Mouse (Mus musculus): ENCODE results near the gene Morc1. TPM values are rescaled to one million over a fixed set of nuclear protein-coding genes. Genes with fewer than 3 reads are reported as not detected.
A peak's percentile ranks its signal among the peaks of the same experiment; 100 is the strongest.

Gene Morc1
- total and polyA plus RNA-seq, 2 experiments from 2014 or later, result 0.12 TPM; not detected in 1

- H3K4me1 ChIP-seq (ENCODE audit: control insufficient read depth, insufficient read depth), result no peaks in the 10 kb centered on the region
- DNase-seq (ENCODE audit: low spot score) (no peak), ATAC-seq (ENCODE audit: insufficient read depth, low read depth) (no peak)
- H3K4me3 ChIP-seq (ENCODE audit: low read depth, low read length), result no peak overlapping the region
- H3K9ac ChIP-seq (replicated peaks; ENCODE audit: low read depth, low read length), result no peak overlapping the region
- H3K27me3 ChIP-seq (ENCODE audit: control insufficient read depth, insufficient read depth, low read length), result no peaks in the 10 kb centered on the region
- no peaks in the 10 kb centered on the region for H3K36me3 ChIP-seq (replicated peaks; ENCODE audit: control insufficient read depth, insufficient read depth, low read length)
- H3K9me3 ChIP-seq (replicated peaks; ENCODE audit: control insufficient read depth, low read length), result no peaks in the 10 kb centered on the region
- TF ChIP-seq CTCF (IDR thresholded peaks at IDR 0.05; ENCODE audit: low read depth), result no peak
- no peak for TF ChIP-seq EP300 (IDR thresholded peaks at IDR 0.05; ENCODE audit: low read depth)
- no peak overlapping the region; the same call in 1 of the 2 replicates for H3K27ac ChIP-seq (ENCODE audit: low read depth)
- no peak overlapping the region for H3K4me2 ChIP-seq (ENCODE audit: low read depth, low read length)
- 82% methylated on average over 5 of the region's 5 CpGs for WGBS
These were observed 163.4 kb downstream of the Morc1 start for GRCm38 (mm10) chr16:48594457-48594856.

- 69% methylated on average over 1 of the region's 1 CpGs for WGBS
- Histone ChIP-seq H3K27ac (ENCODE audit: low read depth) (peak overlapping the region; percentile 51; the same call in 1 of the 2 replicates), H3K36me3 (replicated peaks; ENCODE audit: control insufficient read depth, insufficient read depth, low read length) (no peaks in the 10 kb centered on the region), H3K27me3 (ENCODE audit: control insufficient read depth, insufficient read depth, low read length) (no peaks in the 10 kb centered on the region), H3K9me3 (replicated peaks; ENCODE audit: control insufficient read depth, low read length) (no peaks in the 10 kb centered on the region), H3K4me3 (ENCODE audit: low read depth, low read length) (no peak overlapping the region), H3K4me1 (ENCODE audit: control insufficient read depth, insufficient read depth) (no peaks in the 10 kb centered on the region), H3K9ac (replicated peaks; ENCODE audit: low read depth, low read length) (no peak overlapping the region), H3K4me2 (ENCODE audit: low read depth, low read length) (no peak overlapping the region)
- TF ChIP-seq EP300 (IDR thresholded peaks at IDR 0.05; ENCODE audit: low read depth) (no peak), CTCF (IDR thresholded peaks at IDR 0.05; ENCODE audit: low read depth) (no peak)
- ATAC-seq (ENCODE audit: insufficient read depth, low read depth), result no peak
- DNase-seq (ENCODE audit: low spot score), result no peak
These were observed 164.2 kb downstream of the Morc1 start for GRCm38 (mm10) chr16:48595216-48595615.

- no peak for ATAC-seq (ENCODE audit: insufficient read depth, low read depth)
- no peak overlapping the region for H3K9ac ChIP-seq (replicated peaks; ENCODE audit: low read depth, low read length)
- H3K4me3 ChIP-seq (ENCODE audit: low read depth, low read length), result no peak overlapping the region
- H3K4me2 ChIP-seq (ENCODE audit: low read depth, low read length), result no peak overlapping the region
- no peak for DNase-seq (ENCODE audit: low spot score)
- no peaks in the 10 kb centered on the region for H3K27me3 ChIP-seq (ENCODE audit: control insufficient read depth, insufficient read depth, low read length)
- H3K9me3 ChIP-seq (replicated peaks; ENCODE audit: control insufficient read depth, low read length), result no peaks in the 10 kb centered on the region
- H3K36me3 ChIP-seq (replicated peaks; ENCODE audit: control insufficient read depth, insufficient read depth, low read length), result no peaks in the 10 kb centered on the region
- no peak for TF ChIP-seq EP300 (IDR thresholded peaks at IDR 0.05; ENCODE audit: low read depth)
- TF ChIP-seq CTCF (IDR thresholded peaks at IDR 0.05; ENCODE audit: low read depth), result no peak
- H3K27ac ChIP-seq (ENCODE audit: low read depth), result no peak overlapping the region
- no peaks in the 10 kb centered on the region for H3K4me1 ChIP-seq (ENCODE audit: control insufficient read depth, insufficient read depth)
- WGBS, result 66% methylated on average over 2 of the region's 2 CpGs
These were observed 172.7 kb downstream of the Morc1 start for GRCm38 (mm10) chr16:48603735-48604211.

GRCm38 (mm10) chr16:48606476-48607038, 175.5 kb downstream of the Morc1 start:
- ATAC-seq (ENCODE audit: insufficient read depth, low read depth) (no peak), DNase-seq (ENCODE audit: low spot score) (no peak)
- H3K4me2 ChIP-seq (ENCODE audit: low read depth, low read length), result no peak overlapping the region
- no peak overlapping the region for H3K9ac ChIP-seq (replicated peaks; ENCODE audit: low read depth, low read length)
- no peaks in the 10 kb centered on the region for H3K36me3 ChIP-seq (replicated peaks; ENCODE audit: control insufficient read depth, insufficient read depth, low read length)
- H3K27ac ChIP-seq (ENCODE audit: low read depth), result no peak overlapping the region
- no peak overlapping the region for H3K4me3 ChIP-seq (ENCODE audit: low read depth, low read length)
- 61% methylated on average over 4 of the region's 4 CpGs for WGBS
- no peaks in the 10 kb centered on the region for H3K27me3 ChIP-seq (ENCODE audit: control insufficient read depth, insufficient read depth, low read length)
- H3K4me1 ChIP-seq (ENCODE audit: control insufficient read depth, insufficient read depth), result no peaks in the 10 kb centered on the region
- no peaks in the 10 kb centered on the region for H3K9me3 ChIP-seq (replicated peaks; ENCODE audit: control insufficient read depth, low read length)
- TF ChIP-seq EP300 (IDR thresholded peaks at IDR 0.05; ENCODE audit: low read depth) (no peak), CTCF (IDR thresholded peaks at IDR 0.05; ENCODE audit: low read depth) (no peak)

- WGBS, result 74% methylated on average over 3 of the region's 3 CpGs
- Histone ChIP-seq H3K27me3 (ENCODE audit: control insufficient read depth, insufficient read depth, low read length) (no peaks in the 10 kb centered on the region), H3K36me3 (replicated peaks; ENCODE audit: control insufficient read depth, insufficient read depth, low read length) (no peaks in the 10 kb centered on the region), H3K9me3 (replicated peaks; ENCODE audit: control insufficient read depth, low read length) (no peaks in the 10 kb centered on the region), H3K4me2 (ENCODE audit: low read depth, low read length) (no peak overlapping the region), H3K4me3 (ENCODE audit: low read depth, low read length) (no peak overlapping the region), H3K9ac (replicated peaks; ENCODE audit: low read depth, low read length) (no peak overlapping the region), H3K4me1 (ENCODE audit: control insufficient read depth, insufficient read depth) (no peaks in the 10 kb centered on the region), H3K27ac (ENCODE audit: low read depth) (no peak overlapping the region)
- no peak for DNase-seq (ENCODE audit: low spot score)
- no peak for TF ChIP-seq EP300 (IDR thresholded peaks at IDR 0.05; ENCODE audit: low read depth)
- no peak for TF ChIP-seq CTCF (IDR thresholded peaks at IDR 0.05; ENCODE audit: low read depth)
- ATAC-seq (ENCODE audit: insufficient read depth, low read depth), result no peak
These were observed 177.2 kb downstream of the Morc1 start for GRCm38 (mm10) chr16:48608224-48608623.

- no peak overlapping the region for H3K4me3 ChIP-seq (ENCODE audit: low read depth, low read length)
- H3K9me3 ChIP-seq (replicated peaks; ENCODE audit: control insufficient read depth, low read length), result no peaks in the 10 kb centered on the region
- ATAC-seq (ENCODE audit: insufficient read depth, low read depth) (no peak), DNase-seq (ENCODE audit: low spot score) (no peak)
- no peaks in the 10 kb centered on the region for H3K4me1 ChIP-seq (ENCODE audit: control insufficient read depth, insufficient read depth)
- no peak overlapping the region for H3K27ac ChIP-seq (ENCODE audit: low read depth)
- no peaks in the 10 kb centered on the region for H3K27me3 ChIP-seq (ENCODE audit: control insufficient read depth, insufficient read depth, low read length)
- H3K9ac ChIP-seq (replicated peaks; ENCODE audit: low read depth, low read length), result no peak overlapping the region
- no peaks in the 10 kb centered on the region for H3K36me3 ChIP-seq (replicated peaks; ENCODE audit: control insufficient read depth, insufficient read depth, low read length)
- H3K4me2 ChIP-seq (ENCODE audit: low read depth, low read length), result no peak overlapping the region
- no peak for TF ChIP-seq EP300 (IDR thresholded peaks at IDR 0.05; ENCODE audit: low read depth)
- no peak for TF ChIP-seq CTCF (IDR thresholded peaks at IDR 0.05; ENCODE audit: low read depth)
- 46% methylated on average over 1 of the region's 1 CpGs for WGBS
These were observed 179.8 kb downstream of the Morc1 start for GRCm38 (mm10) chr16:48610866-48611265.

Measured in heart, postnatal 0 days (tissue).